10 mouse cellular contexts compared by ENCODE assay signal in the genomic region with DNA sequence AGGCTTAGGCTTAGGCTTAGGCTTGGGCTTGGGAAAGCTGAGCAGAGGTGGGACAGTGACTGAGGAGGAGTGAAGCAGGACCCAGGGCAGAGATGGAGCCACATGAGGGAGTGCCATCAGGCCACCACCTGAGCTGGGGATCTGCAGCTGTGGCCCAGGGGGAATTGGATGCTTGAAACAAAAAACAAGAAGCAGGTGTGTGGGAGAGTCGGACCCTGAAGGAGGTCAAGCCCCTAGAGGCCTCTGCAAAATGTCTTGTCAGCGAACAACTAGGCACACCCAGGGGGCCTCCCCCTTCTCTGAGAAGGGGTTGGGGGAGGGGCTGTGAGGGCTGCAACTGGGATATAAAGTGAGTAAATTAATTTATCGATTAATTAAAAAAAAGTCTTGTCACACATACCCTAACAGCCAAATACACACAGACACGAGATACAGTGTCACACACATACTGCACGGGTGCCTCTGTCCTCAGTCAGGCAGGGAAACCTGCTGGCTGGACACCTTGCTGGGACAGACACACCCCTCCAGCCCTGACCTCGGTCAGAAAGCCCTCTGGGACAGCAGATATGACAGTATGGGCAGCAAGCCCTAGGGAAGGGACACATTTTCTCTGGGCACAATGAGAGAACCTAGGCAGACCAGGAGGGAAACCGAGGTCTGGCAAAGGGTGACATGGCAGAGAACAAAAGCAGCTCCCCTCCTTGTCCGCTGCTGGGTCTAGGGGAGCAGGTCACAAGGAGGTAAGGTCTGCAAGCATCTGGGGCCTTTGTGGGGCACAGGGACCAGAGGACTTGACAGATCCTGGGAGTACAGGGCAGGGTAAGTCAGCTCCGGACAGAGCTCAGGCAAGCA. TPM values are rescaled to one million over a fixed set of nuclear protein-coding genes. Genes with fewer than 3 reads are reported as not detected.
DNase-seq lines count a peak whose midpoint lies in the region; ATAC-seq and TF ChIP-seq lines count a peak whose summit lies in the region.
"Had no signal": no experiment of that assay in that cellular context is flagged by ENCODE, and none has a peak within 500 bp of the region (broad histone marks: within the 10 kb centered on the region; RNA-seq: fewer than 3 reads in every experiment).

No protein-coding gene starts in this region.

- ATAC-seq in kidney, postnatal 0 days (replicated peaks; ENCODE audit: low FRiP score, low read depth), result no peak
- no peak for ATAC-seq in heart, postnatal 0 days (ENCODE audit: insufficient read depth, low read depth)
- peak; percentile 21; the same call in 1 of the 2 replicates for ATAC-seq in midbrain, embryonic 12.5 days (ENCODE audit: low FRiP score, low read depth)
- no peak for ATAC-seq in erythroid progenitor cell, adult 5-6 weeks (replicated peaks; ENCODE audit: low FRiP score, poor library complexity, severe bottlenecking)

- H3K4me2 ChIP-seq in kidney, postnatal 0 days (ENCODE audit: low read length), result peak overlapping the region; percentile 83
- no peak overlapping the region for H3K4me2 ChIP-seq in heart, postnatal 0 days (ENCODE audit: low read depth, low read length)
- no peak overlapping the region; the same call in 1 of the 2 replicates for H3K4me2 ChIP-seq in midbrain, embryonic 12.5 days (replicated peaks)

- DNase-seq in kidney, postnatal 0 days (ENCODE audit: low spot score), result no peak
- no peak for DNase-seq in kidney, postnatal 36 days
- DNase-seq in embryonic facial prominence, embryonic 10.5 days (ENCODE audit: low spot score), result no peak
- DNase-seq in heart, postnatal 0 days (ENCODE audit: low spot score), result no peak
- no peak for DNase-seq in cerebellum, adult 8-10 months

- WGBS in kidney, postnatal 0 days, result 48% methylated on average over 9 of the region's 9 CpGs
- 36% methylated on average over 9 of the region's 9 CpGs for WGBS in embryonic facial prominence, embryonic 10.5 days
- 65% methylated on average over 9 of the region's 9 CpGs for WGBS in heart, postnatal 0 days
- WGBS in midbrain, embryonic 12.5 days, result 44% methylated on average over 9 of the region's 9 CpGs

- H3K27me3 ChIP-seq in kidney, postnatal 0 days (ENCODE audit: insufficient read depth, low read length), result no peaks in the 10 kb centered on the region
- peaks cover 21% of the 10 kb centered on the region for H3K27me3 ChIP-seq in embryonic facial prominence, embryonic 10.5 days (replicated peaks; ENCODE audit: low read depth, poor library complexity, severe bottlenecking)
- H3K27me3 ChIP-seq in heart, postnatal 0 days (ENCODE audit: control insufficient read depth, insufficient read depth, low read length), result 0 out of 2 replicates have a peak, but pooled peaks cover 5% of the 10 kb centered on the region
- peaks cover 26% of the 10 kb centered on the region for H3K27me3 ChIP-seq in midbrain, embryonic 12.5 days

- H3K36me3 ChIP-seq in kidney, postnatal 0 days (ENCODE audit: insufficient read depth, low read length), result no peaks in the 10 kb centered on the region
- no peaks in the 10 kb centered on the region for H3K36me3 ChIP-seq in embryonic facial prominence, embryonic 10.5 days (replicated peaks)
- no peaks in the 10 kb centered on the region for H3K36me3 ChIP-seq in heart, postnatal 0 days (replicated peaks; ENCODE audit: control insufficient read depth, insufficient read depth, low read length)
- no peaks in the 10 kb centered on the region for H3K36me3 ChIP-seq in midbrain, embryonic 12.5 days
- H3K36me3 ChIP-seq: forebrain, embryonic 12.5 days had no signal

- no peak for TF ChIP-seq EP300 in heart, postnatal 0 days (IDR thresholded peaks at IDR 0.05; ENCODE audit: low read depth)

- no peak for TF ChIP-seq CTCF in kidney, postnatal 0 days (IDR thresholded peaks at IDR 0.05; ENCODE audit: low read depth)
- no peak for TF ChIP-seq CTCF in heart, postnatal 0 days (IDR thresholded peaks at IDR 0.05; ENCODE audit: low read depth)

- peaks cover 17% of the 10 kb centered on the region for H3K4me1 ChIP-seq in kidney, postnatal 0 days (replicated peaks; ENCODE audit: insufficient read depth, low read length)
- peaks cover 43% of the 10 kb centered on the region for H3K4me1 ChIP-seq in embryonic facial prominence, embryonic 10.5 days
- H3K4me1 ChIP-seq in heart, postnatal 0 days (ENCODE audit: control insufficient read depth, insufficient read depth), result peaks cover 5% of the 10 kb centered on the region; the same call in 1 of the 2 replicates
- peaks cover 18% of the 10 kb centered on the region for H3K4me1 ChIP-seq in midbrain, embryonic 12.5 days

- H3K9me3 ChIP-seq in kidney, postnatal 0 days (replicated peaks; ENCODE audit: low read length), result no peaks in the 10 kb centered on the region
- no peaks in the 10 kb centered on the region for H3K9me3 ChIP-seq in embryonic facial prominence, embryonic 10.5 days
- H3K9me3 ChIP-seq in heart, postnatal 0 days (replicated peaks; ENCODE audit: control insufficient read depth, low read length), result no peaks in the 10 kb centered on the region
- no peaks in the 10 kb centered on the region for H3K9me3 ChIP-seq in midbrain, embryonic 12.5 days
- H3K9me3 ChIP-seq: forebrain, embryonic 12.5 days had no signal

- no peak overlapping the region for H3K9ac ChIP-seq in kidney, postnatal 0 days (ENCODE audit: low read depth, low read length)
- H3K9ac ChIP-seq in heart, postnatal 0 days (replicated peaks; ENCODE audit: low read depth, low read length), result no peak overlapping the region
- no peak overlapping the region for H3K9ac ChIP-seq in midbrain, embryonic 12.5 days (replicated peaks)

- 0 out of 2 replicates have a peak overlapping the region, but pooled peaks have one; percentile 82 for H3K27ac ChIP-seq in kidney, postnatal 0 days
- peak overlapping the region; percentile 96 for H3K27ac ChIP-seq in embryonic facial prominence, embryonic 10.5 days (replicated peaks)
- H3K27ac ChIP-seq in heart, postnatal 0 days (ENCODE audit: low read depth), result peak overlapping the region; percentile 75; the same call in 1 of the 2 replicates
- no peak overlapping the region for H3K27ac ChIP-seq in midbrain, embryonic 12.5 days (replicated peaks)

- H3K4me3 ChIP-seq in kidney, postnatal 0 days (replicated peaks; ENCODE audit: low read depth, low read length), result no peak overlapping the region
- H3K4me3 ChIP-seq in embryonic facial prominence, embryonic 10.5 days, result no peak overlapping the region
- H3K4me3 ChIP-seq in heart, postnatal 0 days (ENCODE audit: low read depth, low read length), result no peak overlapping the region
- H3K4me3 ChIP-seq in midbrain, embryonic 12.5 days, result no peak overlapping the region

RNA-seq across cellular contexts. Expression of gene Hspa12b, which starts 0.9 kb away (rescaled TPM):
- 9.4 and 9.8 TPM in 2 replicates for polyA plus RNA-seq in kidney, postnatal 0 days (2015; fragmentation: Nextera tagmentation; extraction: Ambion mirVana)
- polyA plus RNA-seq in embryonic facial prominence, embryonic 10.5 days (2016; fragmentation: Nextera tagmentation; extraction: Ambion mirVana), result 9.7 and 14.1 TPM in 2 replicates
- total RNA-seq in heart, postnatal 0 days (2014; rRNA removed; ENCODE audit: low replicate concordance), result 17.1 and 29.3 TPM in 2 replicates
- 7.2 and 9.0 TPM in 2 replicates for polyA plus RNA-seq in heart, postnatal 0 days (2015; fragmentation: Nextera tagmentation; extraction: Ambion mirVana)
- polyA plus RNA-seq in midbrain, embryonic 12.5 days (2016; fragmentation: Nextera tagmentation; extraction: Ambion mirVana), result 6.4 and 7.6 TPM in 2 replicates
- total RNA-seq in erythroid progenitor cell, adult 5-6 weeks (2015; ENCODE audit: low replicate concordance), result not detected in 2 replicates
- not detected in 2 replicates for total RNA-seq in erythroid progenitor cell, adult 5-6 weeks (2017; ENCODE audit: low replicate concordance)

RNA-seq across cellular contexts. Expression of gene Gm11037, which starts 7.1 kb away (rescaled TPM):
- polyA plus RNA-seq in kidney, postnatal 0 days (2015; fragmentation: Nextera tagmentation; extraction: Ambion mirVana), result not detected in 2 replicates
- not detected in 2 replicates for polyA plus RNA-seq in embryonic facial prominence, embryonic 10.5 days (2016; fragmentation: Nextera tagmentation; extraction: Ambion mirVana)
- not detected in 2 replicates for total RNA-seq in heart, postnatal 0 days (2014; rRNA removed; ENCODE audit: low replicate concordance)
- polyA plus RNA-seq in heart, postnatal 0 days (2015; fragmentation: Nextera tagmentation; extraction: Ambion mirVana), result not detected in 2 replicates
- not detected in 2 replicates for polyA plus RNA-seq in midbrain, embryonic 12.5 days (2016; fragmentation: Nextera tagmentation; extraction: Ambion mirVana)
- total RNA-seq in erythroid progenitor cell, adult 5-6 weeks (2015; ENCODE audit: low replicate concordance), result not detected in 2 replicates
- not detected in 2 replicates for total RNA-seq in erythroid progenitor cell, adult 5-6 weeks (2017; ENCODE audit: low replicate concordance)
- polyA plus RNA-seq: forebrain, embryonic 12.5 days; kidney, adult 2 months; lung, embryonic 16.5 days had no signal

RNA-seq across cellular contexts. Expression of gene 1700037H04Rik, which starts 33.7 kb away (rescaled TPM):
- polyA plus RNA-seq in kidney, postnatal 0 days (2015; fragmentation: Nextera tagmentation; extraction: Ambion mirVana), result 84.8 and 91.5 TPM in 2 replicates
- 115 and 119 TPM in 2 replicates for polyA plus RNA-seq in embryonic facial prominence, embryonic 10.5 days (2016; fragmentation: Nextera tagmentation; extraction: Ambion mirVana)
- 48.3 and 88.8 TPM in 2 replicates for total RNA-seq in heart, postnatal 0 days (2014; rRNA removed; ENCODE audit: low replicate concordance)
- polyA plus RNA-seq in heart, postnatal 0 days (2015; fragmentation: Nextera tagmentation; extraction: Ambion mirVana), result 35.9 and 39.7 TPM in 2 replicates
- polyA plus RNA-seq in midbrain, embryonic 12.5 days (2016; fragmentation: Nextera tagmentation; extraction: Ambion mirVana), result 92.2 and 98.3 TPM in 2 replicates
- total RNA-seq in erythroid progenitor cell, adult 5-6 weeks (2015; ENCODE audit: low replicate concordance), result 124 and 160 TPM in 2 replicates
- 58.5 and 68.4 TPM in 2 replicates for total RNA-seq in erythroid progenitor cell, adult 5-6 weeks (2017; ENCODE audit: low replicate concordance)

RNA-seq across cellular contexts. Expression of gene Siglec1, which starts 39.6 kb away (rescaled TPM):
- 0.33 and 0.41 TPM in 2 replicates for polyA plus RNA-seq in kidney, postnatal 0 days (2015; fragmentation: Nextera tagmentation; extraction: Ambion mirVana)
- polyA plus RNA-seq in embryonic facial prominence, embryonic 10.5 days (2016; fragmentation: Nextera tagmentation; extraction: Ambion mirVana), result 0.06 and 0.16 TPM in 2 replicates
- total RNA-seq in heart, postnatal 0 days (2014; rRNA removed; ENCODE audit: low replicate concordance), result 2.2 and 3.4 TPM in 2 replicates
- polyA plus RNA-seq in heart, postnatal 0 days (2015; fragmentation: Nextera tagmentation; extraction: Ambion mirVana), result 0.20 and 0.27 TPM in 2 replicates
- 0.13 and 0.27 TPM in 2 replicates for polyA plus RNA-seq in midbrain, embryonic 12.5 days (2016; fragmentation: Nextera tagmentation; extraction: Ambion mirVana)
- total RNA-seq in erythroid progenitor cell, adult 5-6 weeks (2015; ENCODE audit: low replicate concordance), result 6.8 and 8.8 TPM in 2 replicates
- total RNA-seq in erythroid progenitor cell, adult 5-6 weeks (2017; ENCODE audit: low replicate concordance), result 1.8 and 2.6 TPM in 2 replicates

RNA-seq across cellular contexts. Expression of gene Cenpb, which starts 53.7 kb away (rescaled TPM):
- 13.1 and 15.3 TPM in 2 replicates for polyA plus RNA-seq in kidney, postnatal 0 days (2015; fragmentation: Nextera tagmentation; extraction: Ambion mirVana)
- 7.4 and 7.6 TPM in 2 replicates for polyA plus RNA-seq in embryonic facial prominence, embryonic 10.5 days (2016; fragmentation: Nextera tagmentation; extraction: Ambion mirVana)
- 62.9 and 84.8 TPM in 2 replicates for total RNA-seq in heart, postnatal 0 days (2014; rRNA removed; ENCODE audit: low replicate concordance)
- polyA plus RNA-seq in heart, postnatal 0 days (2015; fragmentation: Nextera tagmentation; extraction: Ambion mirVana), result 7.1 and 7.8 TPM in 2 replicates
- polyA plus RNA-seq in midbrain, embryonic 12.5 days (2016; fragmentation: Nextera tagmentation; extraction: Ambion mirVana), result 16.2 and 17.4 TPM in 2 replicates
- total RNA-seq in erythroid progenitor cell, adult 5-6 weeks (2015; ENCODE audit: low replicate concordance), result 8.3 and 8.8 TPM in 2 replicates
- total RNA-seq in erythroid progenitor cell, adult 5-6 weeks (2017; ENCODE audit: low replicate concordance), result 12.5 and 15.1 TPM in 2 replicates
